Comparison of ENCODE assay signal across 24 mouse cellular contexts in the genomic region with DNA sequence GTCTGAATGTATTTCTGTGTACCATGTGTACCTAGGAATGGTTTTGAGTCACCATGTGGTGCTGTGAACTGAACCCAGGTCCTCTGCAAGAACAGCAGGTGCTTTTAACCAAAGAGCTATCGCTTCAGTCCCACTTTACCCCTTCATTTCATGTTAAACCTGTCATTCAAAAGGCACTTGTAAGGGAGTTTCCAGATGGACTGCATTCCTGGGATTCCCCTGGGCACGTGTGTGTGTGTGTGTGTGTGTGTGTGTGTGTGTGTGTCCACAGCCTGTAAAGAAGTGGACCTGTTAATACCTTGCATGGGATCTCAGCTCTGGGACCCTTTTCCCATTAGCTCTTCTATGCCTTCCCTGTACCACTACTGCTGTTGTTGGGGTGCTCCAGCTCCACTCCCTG. TPM values are rescaled to one million over a fixed set of nuclear protein-coding genes. Genes with fewer than 3 reads are reported as not detected.
DNase-seq lines count a peak whose midpoint lies in the region; ATAC-seq lines count a peak whose summit lies in the region.
"Had no signal": no experiment of that assay in that cellular context is flagged by ENCODE, and none has a peak within 500 bp of the region (broad histone marks: within the 10 kb centered on the region; RNA-seq: fewer than 3 reads in every experiment).

No protein-coding gene starts in this region.

- H3K36me3 ChIP-seq in embryonic facial prominence, embryonic 10.5 days (replicated peaks): peaks cover 100% of the 10 kb centered on the region
- H3K36me3 ChIP-seq in forebrain, embryonic 16.5 days (ENCODE audit: control insufficient read depth, insufficient read depth): peaks cover 28% of the 10 kb centered on the region

- H3K9me3 ChIP-seq in embryonic facial prominence, embryonic 10.5 days: peaks cover 4% of the 10 kb centered on the region; the same call in 1 of the 2 replicates
- H3K9me3 ChIP-seq in forebrain, embryonic 16.5 days (ENCODE audit: control insufficient read depth, low read length): no peaks in the 10 kb centered on the region
- H3K9me3 ChIP-seq: embryonic facial prominence, embryonic 13.5 days; embryonic facial prominence, embryonic 15.5 days; forebrain, embryonic 13.5 days; forebrain, embryonic 15.5 days had no signal

- DNase-seq in lung, adult 18-20 months: peak; percentile 42 to 46
- DNase-seq in lung, postnatal 10 days: no peak
- DNase-seq in embryonic facial prominence, embryonic 10.5 days (ENCODE audit: low spot score): peak; percentile 9
- DNase-seq in lung, postnatal 25 days (ENCODE audit: low spot score): peak; percentile 41
- no peak for DNase-seq in gastrocnemius, postnatal 4 days (ENCODE audit: low spot score in 2 of 2)
- DNase-seq: adrenal gland, adult 8-10 months; adrenal gland, postnatal 14 days; adrenal gland, postnatal 36 days; B cell, adult 2 months; cerebellum, adult 11-12 months; cerebellum, adult 2 months; cerebellum, adult 9-10 months; cerebellum, postnatal 10 days; cerebellum, postnatal 25 days had no signal

- no peak overlapping the region for H3K4me2 ChIP-seq in forebrain, embryonic 16.5 days (ENCODE audit: low read length)
- H3K4me2 ChIP-seq: embryonic facial prominence, embryonic 13.5 days; embryonic facial prominence, embryonic 15.5 days; forebrain, embryonic 13.5 days; forebrain, embryonic 15.5 days had no signal

- H3K4me3 ChIP-seq in embryonic facial prominence, embryonic 10.5 days: no peak overlapping the region
- no peak overlapping the region for H3K4me3 ChIP-seq in forebrain, embryonic 16.5 days (replicated peaks; ENCODE audit: low read length)
- H3K4me3 ChIP-seq: embryonic facial prominence, embryonic 13.5 days; embryonic facial prominence, embryonic 15.5 days; erythroblast, embryonic 14.5 days; forebrain, embryonic 13.5 days; forebrain, embryonic 15.5 days had no signal

- 84% methylated on average over 2 of the region's 2 CpGs for WGBS in embryonic facial prominence, embryonic 10.5 days
- WGBS in forebrain, embryonic 16.5 days: 68% methylated on average over 2 of the region's 2 CpGs

- H3K9ac ChIP-seq in forebrain, embryonic 16.5 days (replicated peaks; ENCODE audit: low read depth, low read length): no peak overlapping the region
- H3K9ac ChIP-seq: embryonic facial prominence, embryonic 15.5 days; forebrain, embryonic 13.5 days; forebrain, embryonic 15.5 days had no signal

- ATAC-seq in forebrain, embryonic 16.5 days: no peak
- ATAC-seq: activated CD4-positive, CD25-positive, alpha-beta regulatory T cell, adult 4 months; CD4-positive, CD25-positive, alpha-beta regulatory T cell, adult 4 months; forebrain, embryonic 13.5 days; forebrain, embryonic 15.5 days; Patski had no signal

- no peaks in the 10 kb centered on the region for H3K4me1 ChIP-seq in embryonic facial prominence, embryonic 10.5 days
- H3K4me1 ChIP-seq in forebrain, embryonic 16.5 days (replicated peaks; ENCODE audit: control insufficient read depth, insufficient read depth, low read length): no peaks in the 10 kb centered on the region
- H3K4me1 ChIP-seq: embryonic facial prominence, embryonic 13.5 days; embryonic facial prominence, embryonic 15.5 days; forebrain, embryonic 13.5 days; forebrain, embryonic 15.5 days had no signal

- H3K27ac ChIP-seq in embryonic facial prominence, embryonic 10.5 days (replicated peaks): no peak overlapping the region
- H3K27ac ChIP-seq in forebrain, embryonic 16.5 days (ENCODE audit: low read length): no peak overlapping the region
- H3K27ac ChIP-seq: embryonic facial prominence, embryonic 13.5 days; embryonic facial prominence, embryonic 15.5 days; forebrain, embryonic 13.5 days; forebrain, embryonic 15.5 days had no signal

- no peaks in the 10 kb centered on the region for H3K27me3 ChIP-seq in embryonic facial prominence, embryonic 10.5 days (replicated peaks; ENCODE audit: low read depth, poor library complexity, severe bottlenecking)
- H3K27me3 ChIP-seq in forebrain, embryonic 16.5 days (replicated peaks; ENCODE audit: control insufficient read depth, insufficient read depth, low read length): no peaks in the 10 kb centered on the region
- H3K27me3 ChIP-seq: CH12.LX; embryonic facial prominence, embryonic 13.5 days; embryonic facial prominence, embryonic 15.5 days; forebrain, embryonic 13.5 days; forebrain, embryonic 15.5 days; Patski had no signal

RNA-seq across cellular contexts. Expression of a gene that starts 19.5 kb away (rescaled TPM):
- polyA plus RNA-seq in embryonic facial prominence, embryonic 10.5 days (2016; fragmentation: Nextera tagmentation; extraction: Ambion mirVana): 49.4 and 50.9 TPM in 2 replicates
- total RNA-seq in gastrocnemius, postnatal 4 days (2021): 10 to 100 TPM; 25.9 to 26.0 TPM
- 37.6 and 42.1 TPM in 2 replicates for polyA plus RNA-seq in forebrain, embryonic 16.5 days (2015; fragmentation: Nextera tagmentation; extraction: Ambion mirVana)

RNA-seq across cellular contexts. Expression of a gene that starts 21.8 kb away (rescaled TPM):
- polyA plus RNA-seq in embryonic facial prominence, embryonic 10.5 days (2016; fragmentation: Nextera tagmentation; extraction: Ambion mirVana): 1,824 and 1,981 TPM in 2 replicates
- total RNA-seq in gastrocnemius, postnatal 4 days (2021): 100 to 1,000 TPM; 383 to 437 TPM
- 2,318 and 2,532 TPM in 2 replicates for polyA plus RNA-seq in forebrain, embryonic 16.5 days (2015; fragmentation: Nextera tagmentation; extraction: Ambion mirVana)

RNA-seq across cellular contexts. Expression of a gene that starts 28.2 kb away (rescaled TPM):
- polyA plus RNA-seq in embryonic facial prominence, embryonic 10.5 days (2016; fragmentation: Nextera tagmentation; extraction: Ambion mirVana): 2.9 TPM in 2 replicates
- total RNA-seq in gastrocnemius, postnatal 4 days (2021): 1 to 10 TPM; 1.1 to 2.0 TPM
- polyA plus RNA-seq in forebrain, embryonic 16.5 days (2015; fragmentation: Nextera tagmentation; extraction: Ambion mirVana): 0.60 and 0.62 TPM in 2 replicates

RNA-seq across cellular contexts. Expression of a gene that starts 37.1 kb away (rescaled TPM):
- polyA plus RNA-seq in embryonic facial prominence, embryonic 10.5 days (2016; fragmentation: Nextera tagmentation; extraction: Ambion mirVana): 212 and 216 TPM in 2 replicates
- total RNA-seq in gastrocnemius, postnatal 4 days (2021): 10 to 100 TPM; 32.7 to 40.0 TPM
- polyA plus RNA-seq in forebrain, embryonic 16.5 days (2015; fragmentation: Nextera tagmentation; extraction: Ambion mirVana): 61.3 and 64.2 TPM in 2 replicates

RNA-seq across cellular contexts. Expression of a gene that starts 37.2 kb away (rescaled TPM):
- polyA plus RNA-seq in embryonic facial prominence, embryonic 10.5 days (2016; fragmentation: Nextera tagmentation; extraction: Ambion mirVana): 74.2 and 76.8 TPM in 2 replicates
- 10 to 100 TPM; 63.0 to 63.4 TPM for total RNA-seq in gastrocnemius, postnatal 4 days (2021)
- 162 and 163 TPM in 2 replicates for polyA plus RNA-seq in forebrain, embryonic 16.5 days (2015; fragmentation: Nextera tagmentation; extraction: Ambion mirVana)

Comparison
In these comparisons a context has a peak if more than half of its experiments do, and no peak if none do; other contexts are left out.
1. DNase-seq: peak in lung, adult 18-20 months (2 of 2), embryonic facial prominence, embryonic 10.5 days (single experiment) and lung, postnatal 25 days (single experiment); none in lung, postnatal 10 days (single experiment) and gastrocnemius, postnatal 4 days (0 of 2).